Mouse (Mus musculus): Measurements from ENCODE around the gene Naa40. TPM values are rescaled to one million over a fixed set of nuclear protein-coding genes. Genes with fewer than 3 reads are reported as not detected.

Naa40 gene
- polyA plus RNA-seq, 1 experiment from 2014 or later, result 75.9 TPM

GRCm38 (mm10) chr19:7274326-7274990 lies 33.5 kb upstream of the Naa40 start:
- ATAC-seq (ENCODE audit: low FRiP score), result no peak
- peaks cover 73% of the 10 kb centered on the region for H3K4me1 ChIP-seq
- H3K27me3 ChIP-seq, result no peaks in the 10 kb centered on the region
- H3K9ac ChIP-seq, result peak overlapping the region; percentile 37
- H3K27ac ChIP-seq, result peak overlapping the region; percentile 77
- no peaks in the 10 kb centered on the region for H3K9me3 ChIP-seq (replicated peaks)
- WGBS, result 78% methylated on average over 12 of the region's 13 CpGs
- peaks cover 82% of the 10 kb centered on the region for H3K36me3 ChIP-seq
- no peak overlapping the region for H3K4me3 ChIP-seq
- H3K4me2 ChIP-seq (replicated peaks), result peak overlapping the region; percentile 11; the same call in 1 of the 2 replicates

DNA sequence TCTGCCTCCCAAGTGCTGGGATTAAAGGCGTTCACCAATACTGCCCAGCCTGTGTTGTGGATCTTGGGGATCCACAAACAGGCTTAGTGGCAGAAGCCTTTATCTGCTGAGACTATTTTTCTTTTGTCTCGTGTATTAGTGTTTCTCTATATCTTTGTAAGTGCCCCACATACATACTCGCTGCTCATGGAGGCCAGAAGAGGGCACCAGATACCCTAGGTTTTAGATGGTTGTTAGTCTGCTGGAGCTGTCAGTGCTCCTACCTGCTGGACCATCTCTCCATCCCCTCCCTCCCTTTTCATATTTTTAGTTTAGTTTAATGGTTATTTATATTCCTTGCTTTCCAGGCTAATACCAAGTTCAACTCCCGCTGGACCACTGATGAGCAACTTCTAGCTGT lies 32.5 kb upstream of the Naa40 start:
- Histone ChIP-seq H3K4me1 (peaks cover 68% of the 10 kb centered on the region), H3K36me3 (peaks cover 76% of the 10 kb centered on the region), H3K27ac (no peak overlapping the region), H3K27me3 (no peaks in the 10 kb centered on the region), H3K9ac (no peak overlapping the region), H3K4me3 (no peak overlapping the region), H3K9me3 (replicated peaks) (no peaks in the 10 kb centered on the region), H3K4me2 (replicated peaks) (no peak overlapping the region)
- 96% methylated on average over 4 of the region's 4 CpGs for WGBS
- no peak for ATAC-seq (ENCODE audit: low FRiP score)

DNA sequence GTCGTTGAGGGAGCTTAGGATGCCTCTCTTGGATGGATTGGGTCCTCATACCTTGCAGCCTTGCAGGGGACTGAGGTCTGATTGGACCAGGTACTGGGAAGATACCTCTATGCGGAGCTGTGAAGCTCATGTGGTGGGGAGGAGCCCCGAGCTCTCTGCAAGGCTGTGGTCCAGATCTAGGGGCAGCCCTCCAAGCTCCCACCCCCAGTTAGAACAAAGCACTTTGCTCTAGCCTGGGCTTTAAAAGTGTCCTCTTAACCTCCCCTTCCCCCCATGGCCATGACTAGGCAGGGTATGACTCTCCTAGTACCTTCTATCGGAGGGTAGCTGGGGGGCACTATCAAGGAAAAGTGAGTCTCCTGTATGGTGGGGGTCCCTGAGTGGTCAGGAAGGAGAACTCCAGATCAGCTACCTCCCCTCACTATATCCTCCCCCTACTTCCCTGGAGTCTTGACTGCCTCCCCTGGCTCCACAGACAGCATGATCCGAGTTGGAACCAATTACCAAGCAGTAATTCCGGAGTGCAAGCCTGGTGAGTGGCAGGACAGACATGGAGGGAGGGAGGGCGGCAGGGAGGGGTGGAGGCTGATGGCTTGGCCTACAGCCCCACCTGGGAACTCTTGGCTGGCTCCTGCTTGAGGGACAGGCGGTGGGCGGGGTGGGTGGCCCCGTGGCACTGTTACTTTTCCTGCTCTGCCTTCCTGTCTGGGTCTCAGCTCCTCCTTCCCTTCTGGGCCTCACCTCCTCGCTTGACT lies 28.5 kb upstream of the Naa40 start:
- Histone ChIP-seq H3K4me1 (peaks cover 70% of the 10 kb centered on the region), H3K27me3 (no peaks in the 10 kb centered on the region)
- WGBS, result 12% methylated on average over 10 of the region's 11 CpGs

GRCm38 (mm10) chr19:7268722-7269090 lies 27.7 kb upstream of the Naa40 start:
- peaks cover 65% of the 10 kb centered on the region for H3K4me1 ChIP-seq
- H3K4me3 ChIP-seq, result peak overlapping the region; percentile 95
- under 1% methylated on average over 30 of the region's 30 CpGs for WGBS
- H3K27ac ChIP-seq, result peak overlapping the region; percentile 100
- ATAC-seq (ENCODE audit: low FRiP score), result peak; percentile 23
- H3K9ac ChIP-seq, result peak overlapping the region; percentile 100
- H3K4me2 ChIP-seq (replicated peaks), result peak overlapping the region; percentile 89
- no peaks in the 10 kb centered on the region for H3K27me3 ChIP-seq
- peaks cover 37% of the 10 kb centered on the region for H3K36me3 ChIP-seq
- no peaks in the 10 kb centered on the region for H3K9me3 ChIP-seq (replicated peaks)

More for the DNA sequence above, 28.5 kb upstream of the Naa40 start:
- Histone ChIP-seq H3K4me3 (peak overlapping the region; percentile 95), H3K9ac (peak overlapping the region; percentile 100), H3K9me3 (replicated peaks) (no peaks in the 10 kb centered on the region), H3K27ac (peak overlapping the region; percentile 100), H3K4me2 (replicated peaks) (peak overlapping the region; percentile 89), H3K36me3 (peaks cover 45% of the 10 kb centered on the region)
- ATAC-seq (ENCODE audit: low FRiP score), result no peak

DNA sequence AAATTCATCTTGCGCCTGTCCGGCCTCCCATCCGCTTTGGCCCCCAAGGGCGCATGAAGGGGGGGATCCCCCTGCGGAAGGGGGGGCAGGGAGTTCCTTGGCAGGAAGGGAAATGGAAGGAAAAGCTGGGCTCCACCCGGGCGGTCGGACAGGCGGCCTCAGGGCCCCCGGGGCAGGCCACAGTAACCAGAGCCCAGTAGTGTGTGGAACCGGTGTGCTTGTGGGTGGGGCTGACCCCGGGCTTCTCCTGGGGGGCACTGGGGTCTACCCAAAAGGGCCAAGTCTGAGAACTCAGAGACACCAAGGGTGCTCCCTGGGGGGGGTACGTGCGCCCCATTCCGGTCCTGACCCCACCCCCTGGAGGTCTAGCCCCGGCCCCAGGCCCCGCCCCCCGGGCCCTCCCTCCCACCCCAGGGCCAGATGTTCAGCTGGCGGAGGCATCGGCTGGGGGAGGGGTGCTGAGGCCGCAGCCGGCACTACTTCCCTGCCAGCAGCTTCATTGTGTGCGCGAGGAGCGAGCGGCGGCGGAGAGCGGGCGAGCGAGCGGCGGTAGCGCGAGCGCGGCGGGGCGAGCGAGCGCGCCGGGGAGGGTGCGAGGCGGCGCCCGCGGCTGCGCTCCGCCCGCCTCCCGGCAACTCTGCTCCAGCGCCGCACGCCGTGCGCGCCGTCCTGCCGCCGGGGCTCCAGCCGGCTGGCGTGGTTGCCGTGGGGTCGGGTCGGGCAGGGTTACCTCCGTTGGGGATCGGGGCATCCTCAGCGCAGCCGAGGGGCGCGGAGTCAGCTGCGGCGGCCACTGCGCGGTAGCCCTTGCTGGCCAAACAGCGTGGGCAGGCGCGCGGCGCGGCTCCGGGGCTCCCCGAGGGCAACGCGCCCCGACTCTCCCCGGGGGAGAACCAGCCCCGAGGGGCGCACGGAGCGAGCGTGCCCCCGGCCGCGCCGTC lies 27.1 kb upstream of the Naa40 start:
- Histone ChIP-seq H3K4me2 (replicated peaks) (peak overlapping the region; percentile 89), H3K27me3 (no peaks in the 10 kb centered on the region), H3K4me3 (peak overlapping the region; percentile 95), H3K9me3 (replicated peaks) (no peaks in the 10 kb centered on the region), H3K9ac (peak overlapping the region; percentile 100), H3K4me1 (peaks cover 64% of the 10 kb centered on the region), H3K36me3 (peaks cover 31% of the 10 kb centered on the region), H3K27ac (peak overlapping the region; percentile 100)
- under 1% methylated on average over 91 of the region's 97 CpGs for WGBS
- peak; percentile 60 for ATAC-seq (ENCODE audit: low FRiP score)

- peaks cover 22% of the 10 kb centered on the region for H3K36me3 ChIP-seq
- ATAC-seq (ENCODE audit: low FRiP score), result peak; percentile 76
- WGBS, result under 1% methylated on average over 28 of the region's 28 CpGs
- H3K9me3 ChIP-seq (replicated peaks), result no peaks in the 10 kb centered on the region
- H3K4me3 ChIP-seq, result peak within 1 kb of the TSS; percentile 95
- peak within 1 kb of the TSS; percentile 100 for H3K9ac ChIP-seq
- H3K27me3 ChIP-seq, result no peaks in the 10 kb centered on the region
- H3K4me2 ChIP-seq (replicated peaks), result peak within 1 kb of the TSS; percentile 89
- peak within 1 kb of the TSS; percentile 100 for H3K27ac ChIP-seq
- H3K4me1 ChIP-seq, result peaks cover 61% of the 10 kb centered on the region
Measured at GRCm38 (mm10) chr19:7267091-7267741, 26.2 kb upstream of the Naa40 start, which contains the start of gene Rcor2. Gene Rcor2 (plus strand): TSS chr19:7267325.

DNA sequence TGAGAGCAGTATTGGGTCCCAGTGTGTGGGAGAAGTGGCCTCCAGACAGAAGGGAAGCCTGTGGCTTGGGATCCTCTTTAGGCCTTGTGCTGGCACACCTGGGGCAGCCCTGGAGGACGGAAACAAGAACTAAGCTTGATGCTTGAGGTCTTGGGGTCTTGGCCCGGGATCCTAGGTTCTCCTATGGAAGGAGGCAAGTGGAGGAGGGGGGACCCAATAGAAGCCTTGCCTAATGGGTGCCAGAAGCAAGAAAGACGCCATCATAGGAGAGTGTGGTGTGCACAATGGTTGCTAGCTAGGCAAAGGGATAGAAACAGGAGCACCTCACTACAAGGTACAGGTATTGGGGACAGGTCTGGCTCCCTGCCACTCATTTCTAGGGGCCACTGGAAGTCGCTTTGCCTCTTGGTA lies 25.4 kb upstream of the Naa40 start:
- H3K4me2 ChIP-seq (replicated peaks), result peak overlapping the region; percentile 89
- H3K27ac ChIP-seq, result peak overlapping the region; percentile 100
- ATAC-seq (ENCODE audit: low FRiP score), result peak; percentile 9; the same call in 1 of the 2 replicates
- peak overlapping the region; percentile 100 for H3K9ac ChIP-seq
- no peaks in the 10 kb centered on the region for H3K9me3 ChIP-seq (replicated peaks)
- peaks cover 58% of the 10 kb centered on the region for H3K4me1 ChIP-seq
- no peaks in the 10 kb centered on the region for H3K27me3 ChIP-seq
- peaks cover 15% of the 10 kb centered on the region for H3K36me3 ChIP-seq
- H3K4me3 ChIP-seq, result 0 out of 2 replicates have a peak overlapping the region, but pooled peaks have one; percentile 95
- 31% methylated on average over 4 of the region's 4 CpGs for WGBS

GRCm38 (mm10) chr19:7265478-7266191 lies 24.7 kb upstream of the Naa40 start:
- Histone ChIP-seq H3K9me3 (replicated peaks) (no peaks in the 10 kb centered on the region), H3K9ac (0 out of 2 replicates have a peak overlapping the region, but pooled peaks have one; percentile 20), H3K4me3 (no peak overlapping the region), H3K4me1 (peaks cover 50% of the 10 kb centered on the region), H3K27ac (peak overlapping the region; percentile 100), H3K27me3 (no peaks in the 10 kb centered on the region), H3K36me3 (peaks cover 7% of the 10 kb centered on the region), H3K4me2 (replicated peaks) (peak overlapping the region; percentile 89)
- peak; percentile 27 for ATAC-seq (ENCODE audit: low FRiP score)
- WGBS, result 6% methylated on average over 13 of the region's 14 CpGs

DNA sequence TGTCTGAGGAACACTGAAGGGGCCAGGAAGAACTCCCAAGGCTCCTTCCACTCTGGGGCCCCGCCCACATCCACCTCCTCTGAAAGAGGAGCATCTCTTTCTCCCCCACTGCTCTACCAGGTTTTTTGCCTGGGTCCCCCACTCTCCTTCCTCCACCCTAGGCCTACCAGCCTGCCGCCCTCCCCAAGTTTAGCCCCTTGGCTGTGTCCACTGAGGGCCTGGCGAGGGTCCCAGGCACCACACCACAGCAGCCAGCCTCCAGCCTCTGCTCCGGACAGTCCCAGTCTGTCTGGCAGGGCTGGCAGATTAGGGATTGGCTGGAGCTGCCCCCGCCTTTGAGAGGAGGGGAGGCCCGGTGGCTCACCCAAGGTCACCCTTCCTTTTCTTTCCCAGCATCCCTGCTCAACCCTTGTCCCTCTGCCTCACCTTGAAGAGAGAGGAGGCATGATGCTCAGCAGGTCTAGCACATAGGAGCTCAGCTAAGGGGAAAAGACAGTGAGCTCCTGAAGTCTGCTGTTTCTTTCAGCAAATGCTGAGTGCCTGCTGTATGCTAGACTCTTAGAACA lies 23.9 kb upstream of the Naa40 start:
- WGBS, result 9% methylated on average over 6 of the region's 6 CpGs
- H3K4me2 ChIP-seq (replicated peaks), result no peak overlapping the region
- H3K36me3 ChIP-seq, result 0 out of 2 replicates have a peak, but pooled peaks cover under 1% of the 10 kb centered on the region
- ATAC-seq (ENCODE audit: low FRiP score), result no peak
- H3K4me3 ChIP-seq, result no peak overlapping the region
- H3K9ac ChIP-seq, result peak overlapping the region; percentile 20; the same call in 1 of the 2 replicates
- no peaks in the 10 kb centered on the region for H3K9me3 ChIP-seq (replicated peaks)
- no peaks in the 10 kb centered on the region for H3K27me3 ChIP-seq
- H3K27ac ChIP-seq, result peak overlapping the region; percentile 100
- peaks cover 42% of the 10 kb centered on the region for H3K4me1 ChIP-seq

DNA sequence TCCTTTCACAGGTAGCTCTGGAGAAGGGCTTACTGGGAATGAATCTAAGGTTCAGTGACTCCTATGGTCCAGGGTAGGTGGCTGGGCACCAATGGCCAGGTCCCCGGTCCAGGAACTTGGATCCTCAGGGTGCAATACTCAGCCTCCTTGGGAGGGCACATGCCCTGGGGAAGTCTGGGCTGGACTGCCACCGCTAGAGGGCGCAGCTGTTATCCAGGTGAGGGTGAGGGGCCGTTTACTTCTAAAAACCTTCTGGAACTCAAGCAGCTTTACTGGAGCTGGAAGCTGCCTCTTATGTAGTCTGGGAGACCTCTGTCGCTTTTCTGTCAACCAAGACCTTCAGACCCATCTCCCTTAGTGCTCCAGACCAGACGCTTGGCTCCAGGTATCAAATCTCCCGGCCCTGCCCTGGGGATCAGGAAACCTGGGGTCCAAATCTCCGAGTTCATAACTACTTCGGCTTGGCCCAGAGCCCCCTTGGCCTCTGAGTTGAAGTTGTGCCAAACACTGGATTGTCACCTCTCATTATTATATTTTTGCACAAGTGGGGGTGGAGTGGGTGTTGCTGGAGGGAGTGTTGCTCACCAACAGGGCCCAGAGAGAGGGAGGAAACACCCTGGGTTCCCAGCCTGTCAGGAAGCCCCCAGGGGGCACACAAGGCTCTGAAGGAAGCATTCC lies 23.2 kb upstream of the Naa40 start:
- 17% methylated on average over 9 of the region's 9 CpGs for WGBS
- Histone ChIP-seq H3K27ac (peak overlapping the region; percentile 100), H3K9ac (0 out of 2 replicates have a peak overlapping the region, but pooled peaks have one; percentile 20)

More for the DNA sequence above, 23.2 kb upstream of the Naa40 start:
- H3K4me3 ChIP-seq, result no peak overlapping the region
- H3K27me3 ChIP-seq, result no peaks in the 10 kb centered on the region
- H3K9me3 ChIP-seq (replicated peaks), result no peaks in the 10 kb centered on the region
- no peaks in the 10 kb centered on the region for H3K36me3 ChIP-seq
- H3K4me2 ChIP-seq (replicated peaks), result no peak overlapping the region
- H3K4me1 ChIP-seq, result peaks cover 36% of the 10 kb centered on the region
- no peak for ATAC-seq (ENCODE audit: low FRiP score)
